Mouse (Mus musculus): Measurements from ENCODE around the gene Sptbn4. TPM values are rescaled to one million over a fixed set of nuclear protein-coding genes. Genes with fewer than 3 reads are reported as not detected.

Sptbn4 gene
- total and polyA plus RNA-seq, 2 experiments from 2014 or later = 4.0 to 27.1 TPM

GRCm38 (mm10) chr7:27404203-27404942, 43.1 kb downstream of the Sptbn4 start:
- H3K4me2 ChIP-seq (ENCODE audit: low read depth, low read length, poor library complexity, severe bottlenecking) = no peak overlapping the region
- 22% methylated on average over 78 of the region's 81 CpGs for WGBS

GRCm38 (mm10) chr7:27402675-27403074, 44.8 kb downstream of the Sptbn4 start:
- TF ChIP-seq CTCF (IDR thresholded peaks at IDR 0.05) = peak; percentile 79
- no peak overlapping the region for H3K4me3 ChIP-seq (ENCODE audit: low read depth, low read length)
- H3K4me2 ChIP-seq (ENCODE audit: low read depth, low read length, poor library complexity, severe bottlenecking) = no peak overlapping the region
- peak; percentile 72 for DNase-seq (ENCODE audit: low spot score)
- H3K27ac ChIP-seq (ENCODE audit: low read depth, low read length) = no peak overlapping the region
- ATAC-seq (ENCODE audit: low FRiP score) = 0 out of 2 replicates have a peak, but pooled peaks have one; percentile 50
- 13% methylated on average over 16 of the region's 16 CpGs for WGBS
- H3K9ac ChIP-seq (replicated peaks; ENCODE audit: low read length, poor library complexity, severe bottlenecking) = no peak overlapping the region
- peaks cover 49% of the 10 kb centered on the region for H3K27me3 ChIP-seq (ENCODE audit: insufficient read depth, low read length)
- peaks cover 26% of the 10 kb centered on the region; the same call in 1 of the 2 replicates for H3K36me3 ChIP-seq (ENCODE audit: insufficient read depth, low read length)
- H3K4me1 ChIP-seq (ENCODE audit: insufficient read depth, low read length) = no peaks in the 10 kb centered on the region
- no peaks in the 10 kb centered on the region for H3K9me3 ChIP-seq (ENCODE audit: low read length)

More at GRCm38 (mm10) chr7:27404203-27404942, 43.1 kb downstream of the Sptbn4 start:
- Histone ChIP-seq H3K4me3 (ENCODE audit: low read depth, low read length) (peak overlapping the region; percentile 6; the same call in 1 of the 2 replicates), H3K9ac (replicated peaks; ENCODE audit: low read length, poor library complexity, severe bottlenecking) (no peak overlapping the region), H3K4me1 (ENCODE audit: insufficient read depth, low read length) (0 out of 2 replicates have a peak, but pooled peaks cover 2% of the 10 kb centered on the region), H3K27ac (ENCODE audit: low read depth, low read length) (no peak overlapping the region), H3K36me3 (ENCODE audit: insufficient read depth, low read length) (peaks cover 33% of the 10 kb centered on the region), H3K9me3 (ENCODE audit: low read length) (no peaks in the 10 kb centered on the region), H3K27me3 (ENCODE audit: insufficient read depth, low read length) (peaks cover 46% of the 10 kb centered on the region)
- no peak for DNase-seq (ENCODE audit: low spot score)
- no peak for TF ChIP-seq CTCF (IDR thresholded peaks at IDR 0.05)
- ATAC-seq (ENCODE audit: low FRiP score) = no peak

- peaks cover 38% of the 10 kb centered on the region for H3K27me3 ChIP-seq (ENCODE audit: insufficient read depth, low read length)
- 78% methylated on average over 7 of the region's 7 CpGs for WGBS
- H3K9me3 ChIP-seq (ENCODE audit: low read length) = no peaks in the 10 kb centered on the region
- no peak overlapping the region for H3K9ac ChIP-seq (replicated peaks; ENCODE audit: low read length, poor library complexity, severe bottlenecking)
- peaks cover 22% of the 10 kb centered on the region; the same call in 1 of the 2 replicates for H3K36me3 ChIP-seq (ENCODE audit: insufficient read depth, low read length)
- no peak for TF ChIP-seq CTCF (IDR thresholded peaks at IDR 0.05)
- H3K4me1 ChIP-seq (ENCODE audit: insufficient read depth, low read length) = no peaks in the 10 kb centered on the region; the same call in 1 of the 2 replicates
- no peak for ATAC-seq (ENCODE audit: low FRiP score)
- no peak overlapping the region for H3K27ac ChIP-seq (ENCODE audit: low read depth, low read length)
- DNase-seq (ENCODE audit: low spot score) = no peak
- no peak overlapping the region for H3K4me2 ChIP-seq (ENCODE audit: low read depth, low read length, poor library complexity, severe bottlenecking)
- no peak overlapping the region for H3K4me3 ChIP-seq (ENCODE audit: low read depth, low read length)
Measured at GRCm38 (mm10) chr7:27400545-27400944, 46.9 kb downstream of the Sptbn4 start.

GRCm38 (mm10) chr7:27397048-27397949, 50.2 kb downstream of the Sptbn4 start:
- Histone ChIP-seq H3K36me3 (ENCODE audit: insufficient read depth, low read length) (peaks cover 16% of the 10 kb centered on the region; the same call in 1 of the 2 replicates), H3K4me3 (ENCODE audit: low read depth, low read length) (peak overlapping the region; percentile 52; the same call in 1 of the 2 replicates), H3K27ac (ENCODE audit: low read depth, low read length) (no peak overlapping the region), H3K9me3 (ENCODE audit: low read length) (no peaks in the 10 kb centered on the region), H3K27me3 (ENCODE audit: insufficient read depth, low read length) (peaks cover 32% of the 10 kb centered on the region; the same call in 1 of the 2 replicates), H3K9ac (replicated peaks; ENCODE audit: low read length, poor library complexity, severe bottlenecking) (0 out of 2 replicates have a peak overlapping the region, but pooled peaks have one; percentile 68), H3K4me1 (ENCODE audit: insufficient read depth, low read length) (no peaks in the 10 kb centered on the region; the same call in 1 of the 2 replicates), H3K4me2 (ENCODE audit: low read depth, low read length, poor library complexity, severe bottlenecking) (peak overlapping the region; percentile 81)
- DNase-seq (ENCODE audit: low spot score) (peak; percentile 76), ATAC-seq (ENCODE audit: low FRiP score) (peak; percentile 54; the same call in 1 of the 2 replicates)
- peak; percentile 83 for TF ChIP-seq CTCF (IDR thresholded peaks at IDR 0.05)
- 23% methylated on average over 26 of the region's 26 CpGs for WGBS

GRCm38 (mm10) chr7:27396184-27397047, 51.1 kb downstream of the Sptbn4 start:
- TF ChIP-seq CTCF (IDR thresholded peaks at IDR 0.05) = peak; percentile 19
- peak overlapping the region; percentile 81 for H3K4me2 ChIP-seq (ENCODE audit: low read depth, low read length, poor library complexity, severe bottlenecking)
- peaks cover 13% of the 10 kb centered on the region; the same call in 1 of the 2 replicates for H3K36me3 ChIP-seq (ENCODE audit: insufficient read depth, low read length)
- H3K27ac ChIP-seq (ENCODE audit: low read depth, low read length) = no peak overlapping the region
- WGBS = 2% methylated on average over 39 of the region's 68 CpGs
- H3K4me3 ChIP-seq (ENCODE audit: low read depth, low read length) = peak overlapping the region; percentile 52
- peaks cover 30% of the 10 kb centered on the region; the same call in 1 of the 2 replicates for H3K27me3 ChIP-seq (ENCODE audit: insufficient read depth, low read length)
- ATAC-seq (ENCODE audit: low FRiP score) (peak; percentile 59; the same call in 1 of the 2 replicates), DNase-seq (ENCODE audit: low spot score) (peak; percentile 54)
- H3K9ac ChIP-seq (replicated peaks; ENCODE audit: low read length, poor library complexity, severe bottlenecking) = peak overlapping the region; percentile 68
- H3K4me1 ChIP-seq (ENCODE audit: insufficient read depth, low read length) = no peaks in the 10 kb centered on the region; the same call in 1 of the 2 replicates
- H3K9me3 ChIP-seq (ENCODE audit: low read length) = no peaks in the 10 kb centered on the region

All from midbrain, postnatal 0 days (tissue).